Mouse (Mus musculus): ENCODE measurements around the gene Itpr3.

Gene Itpr3

DNA sequence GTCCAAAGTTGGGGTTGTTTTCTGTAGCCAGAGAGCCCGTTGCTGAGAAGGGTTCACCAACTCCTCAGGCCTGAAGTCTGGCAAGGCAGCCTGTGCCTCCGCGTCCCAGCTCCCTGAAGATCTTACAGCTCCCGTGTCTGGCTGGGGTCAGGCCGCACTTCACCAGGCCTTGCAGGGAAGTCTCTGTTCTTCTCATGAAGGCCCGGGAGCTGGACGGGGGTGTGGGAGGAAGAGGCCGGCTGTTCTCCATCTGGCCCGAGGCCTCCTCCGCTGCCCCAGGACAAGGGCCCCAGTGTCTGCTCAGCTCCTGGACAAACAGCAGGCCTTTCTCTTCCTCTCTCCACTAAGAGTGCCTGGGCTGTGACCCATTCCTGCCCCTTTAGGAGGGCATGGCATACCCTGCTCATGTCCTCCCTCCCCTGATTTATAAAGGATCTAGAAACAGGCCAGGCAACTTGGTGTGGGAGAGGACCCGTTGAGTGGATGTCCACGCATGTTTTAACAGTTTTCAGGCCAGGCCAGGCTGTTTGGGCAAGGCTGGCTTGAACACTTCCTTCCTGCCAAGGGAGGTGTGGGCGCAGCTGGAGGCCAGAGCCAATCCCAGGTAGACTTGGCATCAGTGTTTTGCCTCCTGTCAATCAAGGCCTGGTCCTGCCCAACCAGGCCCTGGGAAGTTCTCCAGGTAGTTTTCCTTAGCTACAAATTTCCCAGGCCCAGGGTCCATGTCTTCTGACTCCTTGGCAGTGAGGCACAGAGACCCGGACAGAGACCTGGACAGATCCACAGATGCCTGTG, 8.5 kb upstream of the Itpr3 start:
- TF ChIP-seq GATA4 (IDR thresholded peaks at IDR 0.05; ENCODE audit: insufficient replicate concordance, low read length) = no peak

- no peak for TF ChIP-seq GATA4 (IDR thresholded peaks at IDR 0.05; ENCODE audit: insufficient replicate concordance, low read length)
These were observed 6.3 kb upstream of the Itpr3 start for GRCm38 (mm10) chr17:27050853-27051252.

GRCm38 (mm10) chr17:27051514-27051913, 5.6 kb upstream of the Itpr3 start:
- TF ChIP-seq GATA4 (IDR thresholded peaks at IDR 0.05; ENCODE audit: insufficient replicate concordance, low read length) = no peak

DNA sequence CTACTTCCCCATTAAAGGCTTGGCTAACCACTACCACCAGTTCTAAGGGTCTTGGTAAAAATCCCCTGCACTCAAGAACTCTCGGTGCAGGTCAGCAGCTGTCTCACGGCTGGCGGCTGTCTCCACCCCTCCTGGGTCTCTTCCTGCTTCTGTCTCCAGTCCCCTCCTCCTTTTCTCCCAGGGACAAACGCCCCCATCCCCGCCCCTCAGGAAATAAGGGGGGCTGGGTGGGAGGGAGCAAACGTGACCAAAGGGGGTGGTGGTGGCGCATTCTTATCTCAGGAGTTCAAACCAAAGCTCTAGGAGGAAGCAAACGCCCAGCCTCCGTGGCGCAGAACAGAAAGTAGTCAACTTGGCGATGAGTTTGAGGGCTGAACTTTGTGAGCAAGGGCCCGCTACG, 934 bp upstream of the Itpr3 start:
- peak; percentile 70; the same call in 1 of the 2 replicates for TF ChIP-seq GATA4 (IDR thresholded peaks at IDR 0.05; ENCODE audit: insufficient replicate concordance, low read length)

- TF ChIP-seq GATA4 (IDR thresholded peaks at IDR 0.05; ENCODE audit: insufficient replicate concordance, low read length) = no peak
These were observed 482 bp downstream of the Itpr3 start for GRCm38 (mm10) chr17:27057517-27058055.

DNA sequence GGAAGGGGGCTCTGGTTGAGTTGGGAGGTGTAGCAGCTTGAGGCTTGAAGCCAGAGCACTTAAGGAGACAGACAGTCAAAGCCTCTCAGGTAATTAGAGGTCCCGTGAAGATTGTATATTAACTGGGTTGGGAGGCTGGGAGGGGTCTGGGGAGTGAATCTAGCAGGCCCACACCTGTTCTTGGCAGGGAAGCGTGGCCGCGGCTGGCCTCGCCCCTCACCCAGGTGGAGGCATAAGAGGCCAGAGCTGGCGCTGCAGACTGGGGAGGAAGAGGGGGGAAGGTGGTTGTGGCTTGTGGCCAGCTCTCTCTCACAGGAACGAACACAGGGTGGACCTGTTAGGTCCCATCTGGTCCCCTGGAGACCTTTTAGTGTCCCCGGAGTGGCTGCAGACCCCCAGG, 3.6 kb downstream of the Itpr3 start:
- TF ChIP-seq GATA4 (IDR thresholded peaks at IDR 0.05; ENCODE audit: insufficient replicate concordance, low read length) = no peak

GRCm38 (mm10) chr17:27061727-27062126, 4.6 kb downstream of the Itpr3 start:
- TF ChIP-seq GATA4 (IDR thresholded peaks at IDR 0.05; ENCODE audit: insufficient replicate concordance, low read length) = no peak

GRCm38 (mm10) chr17:27062684-27063083, 5.6 kb downstream of the Itpr3 start:
- TF ChIP-seq GATA4 (IDR thresholded peaks at IDR 0.05; ENCODE audit: insufficient replicate concordance, low read length) = no peak

GRCm38 (mm10) chr17:27063717-27064116, 6.6 kb downstream of the Itpr3 start:
- no peak for TF ChIP-seq GATA4 (IDR thresholded peaks at IDR 0.05; ENCODE audit: insufficient replicate concordance, low read length)

GRCm38 (mm10) chr17:27064195-27064594, 7.1 kb downstream of the Itpr3 start:
- no peak for TF ChIP-seq GATA4 (IDR thresholded peaks at IDR 0.05; ENCODE audit: insufficient replicate concordance, low read length)

GRCm38 (mm10) chr17:27066065-27066464, 9.0 kb downstream of the Itpr3 start:
- no peak for TF ChIP-seq GATA4 (IDR thresholded peaks at IDR 0.05; ENCODE audit: insufficient replicate concordance, low read length)

- no peak for TF ChIP-seq GATA4 (IDR thresholded peaks at IDR 0.05; ENCODE audit: insufficient replicate concordance, low read length)
These were observed 12.0 kb downstream of the Itpr3 start for GRCm38 (mm10) chr17:27069071-27069470.

GRCm38 (mm10) chr17:27070913-27071312, 13.8 kb downstream of the Itpr3 start:
- TF ChIP-seq GATA4 (IDR thresholded peaks at IDR 0.05; ENCODE audit: insufficient replicate concordance, low read length) = no peak

GRCm38 (mm10) chr17:27071630-27072029, 14.5 kb downstream of the Itpr3 start:
- TF ChIP-seq GATA4 (IDR thresholded peaks at IDR 0.05; ENCODE audit: insufficient replicate concordance, low read length) = no peak

GRCm38 (mm10) chr17:27072363-27072762, 15.3 kb downstream of the Itpr3 start:
- no peak for TF ChIP-seq GATA4 (IDR thresholded peaks at IDR 0.05; ENCODE audit: insufficient replicate concordance, low read length)

GRCm38 (mm10) chr17:27073126-27073525, 16.0 kb downstream of the Itpr3 start:
- no peak for TF ChIP-seq GATA4 (IDR thresholded peaks at IDR 0.05; ENCODE audit: insufficient replicate concordance, low read length)

GRCm38 (mm10) chr17:27073778-27074177, 16.7 kb downstream of the Itpr3 start:
- no peak for TF ChIP-seq GATA4 (IDR thresholded peaks at IDR 0.05; ENCODE audit: insufficient replicate concordance, low read length)

All from liver, adult (tissue).